Mouse (Mus musculus) liver, postnatal 0 days (tissue): Measurements from ENCODE around the gene Uts2r.

ENCODE experiments used
- CTCF ChIP-seq: sonication (generic); IDR thresholded peaks from 2 replicates; pipeline ENCODE4 v1.5.1; 2016; ENCODE audit warnings: antibody characterized with exemption, low read depth
- EP300 ChIP-seq: IDR thresholded peaks from 2 replicates; pipeline ENCODE4 v1.6.1; 2016; ENCODE audit warnings: antibody characterized with exemption, low read depth, mild to moderate bottlenecking

- TF ChIP-seq CTCF (no peak), EP300 (no peak)
These were observed 48.5 kb upstream of the Uts2r start for GRCm38 (mm10) chr11:121111601-121112000.
